Mouse (Mus musculus) kidney, adult 10 weeks (tissue): ENCODE results near the gene Gm9887. TPM values are rescaled to one million over a fixed set of nuclear protein-coding genes. Genes with fewer than 3 reads are reported as not detected.

Experiments used
- polyA plus RNA-seq: library from polyadenylated mRNA; stranded (reverse); fragments of 350-450 nt; fragmentation: Illumina TruSeq; extraction: RNeasy Lipid Tissue Mini Kit (QIAGEN cat#74804); gene quantifications from one replicate; pipeline ENCODE4 v1.2.3, GENCODE M21; 2014; ENCODE audit warnings: low read depth, low replicate concordance

Gene Gm9887
- not detected for polyA plus RNA-seq

DNA sequence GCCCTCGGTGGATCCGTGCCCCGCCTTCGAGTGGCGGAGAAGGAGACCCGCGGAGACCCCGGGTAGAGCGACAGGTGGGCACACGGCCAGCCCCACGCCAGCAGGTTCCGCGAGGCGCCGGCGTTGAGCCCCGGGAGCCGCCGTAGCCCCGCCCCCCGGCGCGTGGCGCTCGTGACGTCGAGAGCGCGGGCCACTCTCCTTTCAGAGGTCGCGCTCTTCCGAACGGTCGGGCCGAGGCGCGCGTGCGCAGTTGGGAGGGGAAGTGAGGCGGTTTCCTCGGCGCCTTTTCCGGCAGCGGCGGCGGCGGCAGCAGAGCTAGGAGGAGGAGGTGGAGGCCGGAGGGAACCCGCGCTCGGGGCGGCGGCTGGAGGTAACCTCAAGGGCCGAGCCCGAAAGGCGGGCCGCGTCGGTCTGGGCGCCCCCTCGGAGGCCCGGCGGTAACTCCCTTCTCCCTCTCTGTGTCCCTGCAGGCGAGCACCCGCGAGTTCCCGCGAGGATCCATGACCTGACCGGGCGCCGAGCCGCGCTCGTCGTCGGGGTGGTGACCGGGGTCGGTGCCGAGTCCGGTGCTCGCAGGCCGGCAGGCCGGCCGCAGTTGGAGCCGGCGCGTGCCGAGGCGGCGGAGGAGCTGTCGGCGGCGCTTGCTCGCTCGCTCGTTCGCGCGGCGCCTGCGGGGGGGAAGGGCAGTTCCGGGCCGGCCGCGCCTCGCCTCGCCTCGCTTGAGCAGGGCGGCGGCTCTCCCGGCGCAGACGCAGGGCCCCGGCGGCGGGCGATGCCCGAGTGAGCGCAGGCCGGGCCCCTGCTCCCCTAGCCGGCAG, at the start of gene Gm9887, which contains the start of gene Arf6:
Gene Gm9887 (minus strand): TSS at position 605 of the 818 bp plus-strand sequence.
Gene Arf6 (plus strand): TSS at position 297 of the 818 bp plus-strand sequence.

DNA sequence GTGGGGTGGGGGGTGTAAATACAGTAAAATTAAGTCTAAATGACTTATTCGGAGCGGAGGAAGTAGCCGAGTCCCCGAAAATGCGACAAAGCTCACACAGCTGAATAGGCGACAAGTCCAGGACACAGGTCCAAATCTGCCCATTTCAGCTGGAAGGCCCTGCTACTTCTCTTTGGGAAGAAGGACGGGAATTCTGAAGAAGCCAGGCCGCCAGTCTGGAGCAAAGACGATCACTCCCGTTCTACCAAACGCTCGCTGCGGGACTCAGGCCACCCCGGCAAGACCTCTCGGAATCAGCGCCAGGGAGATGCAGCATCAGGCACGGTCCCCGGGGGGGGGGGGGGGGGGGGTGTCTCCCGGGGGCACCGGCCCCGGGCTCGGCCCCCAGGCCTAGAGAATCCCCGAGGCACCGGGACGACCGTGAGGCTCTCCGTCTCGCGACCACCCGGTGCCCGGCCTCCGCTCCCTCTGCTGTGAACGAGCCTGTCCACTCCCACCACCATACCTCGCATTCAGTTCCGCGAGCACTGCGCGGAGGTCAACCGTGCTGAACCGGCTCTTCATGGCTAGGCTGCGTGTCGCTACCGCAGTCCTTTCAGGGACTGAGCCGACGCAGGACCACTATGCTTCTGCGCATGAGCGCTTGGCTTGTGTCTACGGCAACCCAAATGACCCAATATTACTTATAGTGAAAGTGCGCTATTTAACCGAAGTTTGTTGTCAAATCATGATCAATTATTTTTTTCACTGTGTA, 15.5 kb downstream of the Gm9887 start, which contains the start of gene Nemf:
Gene Nemf (minus strand): TSS at position 620 of the 754 bp plus-strand sequence.

Other genes with a start within 250 kb of the Gm9887 start
- gene Rps29, start 213.3 kb downstream of the Gm9887 start, polyA plus RNA-seq = 36.7 TPM
- gene Lrr1, start 203.6 kb downstream of the Gm9887 start, polyA plus RNA-seq = not detected
- 161 TPM for gene Rpl36al, start 188.4 kb downstream of the Gm9887 start, polyA plus RNA-seq
- gene Mgat2, start 188.3 kb downstream of the Gm9887 start, polyA plus RNA-seq = 195 TPM
- 3.4 TPM for gene Gm49383, start 175.4 kb downstream of the Gm9887 start, polyA plus RNA-seq
- 1.6 TPM for gene Dnaaf2, start 174.0 kb downstream of the Gm9887 start, polyA plus RNA-seq
- 9.1 TPM for gene Gm49384, start 168.2 kb downstream of the Gm9887 start, polyA plus RNA-seq
- 4.6 TPM for gene Pole2, start 144.3 kb downstream of the Gm9887 start, polyA plus RNA-seq
- 11.8 TPM for gene Klhdc1, start 131.3 kb downstream of the Gm9887 start, polyA plus RNA-seq
- gene Klhdc2, start 75.8 kb downstream of the Gm9887 start, polyA plus RNA-seq = 131 TPM
- gene Nemf, start 15.3 kb downstream of the Gm9887 start, polyA plus RNA-seq = 87.2 TPM
- gene Arf6, start 308 bp downstream of the Gm9887 start, polyA plus RNA-seq = 57.1 TPM
- gene Vcpkmt, start 210.6 kb upstream of the Gm9887 start, polyA plus RNA-seq = 15.2 TPM